Mouse (Mus musculus) heart, adult 2 months (tissue): ENCODE results near the gene Gpx3.

ENCODE experiments used
- CTCF ChIP-seq: fragments of 200-600 bp; IDR thresholded peaks from 2 replicates; pipeline ENCODE4 v1.8.1; 2022; ENCODE audit warnings: antibody characterized with exemption, mild to moderate bottlenecking, moderate library complexity
- EP300 ChIP-seq: fragments of 200-500 bp; IDR thresholded peaks from 2 replicates; pipeline ENCODE4 v1.6.1; 2011; ENCODE audit warnings: low read depth, low read length, control low read depth; ENCODE audit not compliant: insufficient read depth
- POLR2A ChIP-seq: fragments of 200-500 bp; IDR thresholded peaks from 2 replicates; pipeline ENCODE4 v1.6.1; 2011; ENCODE audit warnings: mild to moderate bottlenecking, low read depth, low read length, control low read depth; ENCODE audit not compliant: insufficient read depth

DNA sequence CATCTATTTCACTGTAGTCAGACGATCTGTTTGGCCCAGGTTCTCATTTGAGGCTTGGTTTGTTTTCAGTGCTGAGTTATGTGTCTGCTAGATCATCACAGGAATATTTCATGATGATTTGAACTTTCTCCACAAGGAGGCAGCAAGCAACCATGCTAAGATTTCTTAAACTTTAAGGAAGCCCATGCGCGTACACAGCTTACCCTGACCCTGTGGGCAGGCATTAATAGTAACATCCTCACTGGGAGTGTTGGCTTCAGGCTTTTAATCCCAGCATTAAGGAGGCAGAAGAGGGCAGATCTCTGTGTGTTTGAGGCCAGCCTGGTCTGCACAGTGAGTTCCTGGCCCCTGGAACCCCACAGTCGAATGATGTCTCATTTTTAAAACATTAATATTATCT is 22.8 kb upstream of the Gpx3 start:
- TF ChIP-seq POLR2A (no peak), CTCF (peak; percentile 86), EP300 (peak; percentile 75; the same call in 1 of the 2 replicates)
